Mouse (Mus musculus) liver, adult 2 months (tissue): Measurements from ENCODE around the gene Emc10.

Source experiments
- CTCF ChIP-seq: fragments of 200-500 bp; IDR thresholded peaks from 2 replicates; pipeline ENCODE4 v1.5.1; 2011; ENCODE audit warnings: low read depth, low read length, control low read depth
- POLR2A ChIP-seq: fragments of 200-500 bp; IDR thresholded peaks from 2 replicates; pipeline ENCODE4 v1.6.1; 2011; ENCODE audit warnings: low read length, control low read depth; ENCODE audit not compliant: insufficient read depth; ENCODE audit errors: extremely low read depth

GRCm38 (mm10) chr7:44446070-44446855 lies 50.1 kb downstream of the Emc10 start:
- TF ChIP-seq CTCF (peak; percentile 31), POLR2A (no peak)
